21 mouse cellular contexts compared by ENCODE assay signal in genomic region chr1:137643508-137643907, GRCm38 (mm10).
DNase-seq lines count a peak whose midpoint lies in the region; ATAC-seq and TF ChIP-seq lines count a peak whose summit lies in the region.
"Had no signal": no experiment of that assay in that cellular context is flagged by ENCODE, and none has a peak within 500 bp of the region (broad histone marks: within the 10 kb centered on the region; RNA-seq: fewer than 3 reads in every experiment).

No protein-coding gene starts in this region.

- no peak overlapping the region for H3K27ac ChIP-seq in forebrain, postnatal 0 days (ENCODE audit: low read depth, low read length)
- no peak overlapping the region for H3K27ac ChIP-seq in forebrain, embryonic 10.5 days
- H3K27ac ChIP-seq in midbrain, embryonic 13.5 days, result no peak overlapping the region
- no peak overlapping the region for H3K27ac ChIP-seq in midbrain, embryonic 16.5 days (ENCODE audit: low read length)
- no peak overlapping the region for H3K27ac ChIP-seq in neural tube, embryonic 14.5 days (ENCODE audit: low read depth, low read length)
- H3K27ac ChIP-seq: embryonic facial prominence, embryonic 15.5 days; layer of hippocampus, adult 2 months; liver, embryonic 15.5 days; neural tube, embryonic 12.5 days; stomach, embryonic 15.5 days had no signal

- no peak overlapping the region for H3K4me2 ChIP-seq in forebrain, postnatal 0 days (ENCODE audit: low read depth)
- H3K4me2 ChIP-seq in midbrain, embryonic 13.5 days (replicated peaks), result no peak overlapping the region
- no peak overlapping the region for H3K4me2 ChIP-seq in midbrain, embryonic 16.5 days (ENCODE audit: low read length)
- H3K4me2 ChIP-seq in neural tube, embryonic 14.5 days (ENCODE audit: low read depth, low read length), result no peak overlapping the region
- H3K4me2 ChIP-seq: embryonic facial prominence, embryonic 15.5 days; liver, embryonic 15.5 days; neural tube, embryonic 12.5 days; stomach, embryonic 15.5 days had no signal

- no peak overlapping the region for H3K4me3 ChIP-seq in forebrain, postnatal 0 days (ENCODE audit: low read depth, low read length)
- H3K4me3 ChIP-seq in forebrain, embryonic 10.5 days, result no peak overlapping the region
- H3K4me3 ChIP-seq in midbrain, embryonic 13.5 days (replicated peaks), result no peak overlapping the region
- H3K4me3 ChIP-seq in midbrain, embryonic 16.5 days (ENCODE audit: low read depth, low read length), result no peak overlapping the region
- no peak overlapping the region for H3K4me3 ChIP-seq in neural tube, embryonic 14.5 days (ENCODE audit: low read depth, low read length)
- H3K4me3 ChIP-seq: embryonic facial prominence, embryonic 15.5 days; layer of hippocampus, adult 2 months; liver, embryonic 15.5 days; neural tube, embryonic 12.5 days; stomach, embryonic 15.5 days had no signal

- H3K9ac ChIP-seq in forebrain, postnatal 0 days, result no peak overlapping the region
- no peak overlapping the region for H3K9ac ChIP-seq in midbrain, embryonic 13.5 days (replicated peaks)
- H3K9ac ChIP-seq in midbrain, embryonic 16.5 days (ENCODE audit: low read depth, low read length), result no peak overlapping the region
- H3K9ac ChIP-seq in neural tube, embryonic 14.5 days (replicated peaks; ENCODE audit: low read depth, low read length), result no peak overlapping the region
- H3K9ac ChIP-seq: embryonic facial prominence, embryonic 15.5 days; liver, embryonic 15.5 days; neural tube, embryonic 12.5 days; stomach, embryonic 15.5 days had no signal

- no peaks in the 10 kb centered on the region for H3K36me3 ChIP-seq in forebrain, postnatal 0 days (ENCODE audit: insufficient read depth)
- H3K36me3 ChIP-seq in forebrain, embryonic 10.5 days (replicated peaks), result no peaks in the 10 kb centered on the region
- no peaks in the 10 kb centered on the region for H3K36me3 ChIP-seq in midbrain, embryonic 13.5 days
- H3K36me3 ChIP-seq in midbrain, embryonic 16.5 days (ENCODE audit: control insufficient read depth, insufficient read depth, low read length), result no peaks in the 10 kb centered on the region
- no peaks in the 10 kb centered on the region for H3K36me3 ChIP-seq in neural tube, embryonic 14.5 days (ENCODE audit: control insufficient read depth, insufficient read depth, low read length)
- H3K36me3 ChIP-seq: embryonic facial prominence, embryonic 15.5 days; liver, embryonic 15.5 days; neural tube, embryonic 12.5 days; stomach, embryonic 15.5 days had no signal

- intact Hi-C loops in heart, postnatal 10 days (cut with DNase I), result no loop called here

- ATAC-seq in forebrain, postnatal 0 days, result no peak
- 0 out of 2 replicates have a peak, but pooled peaks have one; percentile 55 for ATAC-seq in midbrain, embryonic 13.5 days
- ATAC-seq in midbrain, embryonic 16.5 days, result no peak
- ATAC-seq in neural tube, embryonic 14.5 days (ENCODE audit: low read depth), result peak; percentile 75; the same call in 1 of the 2 replicates
- ATAC-seq: lung, postnatal 0 days had no signal

- H3K9me3 ChIP-seq in forebrain, postnatal 0 days (ENCODE audit: low read length), result no peaks in the 10 kb centered on the region
- no peaks in the 10 kb centered on the region for H3K9me3 ChIP-seq in forebrain, embryonic 10.5 days
- no peaks in the 10 kb centered on the region for H3K9me3 ChIP-seq in midbrain, embryonic 13.5 days
- H3K9me3 ChIP-seq in midbrain, embryonic 16.5 days (replicated peaks; ENCODE audit: control insufficient read depth, low read length, poor library complexity, severe bottlenecking), result no peaks in the 10 kb centered on the region
- no peaks in the 10 kb centered on the region for H3K9me3 ChIP-seq in neural tube, embryonic 14.5 days (ENCODE audit: control insufficient read depth, low read length)
- H3K9me3 ChIP-seq: embryonic facial prominence, embryonic 15.5 days; liver, embryonic 15.5 days; neural tube, embryonic 12.5 days; stomach, embryonic 15.5 days had no signal

- no peak for TF ChIP-seq POLR2A in brain, embryonic 14.5 days (IDR thresholded peaks at IDR 0.05; ENCODE audit: borderline replicate concordance, extremely low read depth, insufficient read depth, insufficient read length, poor library complexity, severe bottlenecking)

- 38% methylated on average over 1 of the region's 1 CpGs for WGBS in forebrain, postnatal 0 days
- WGBS in forebrain, embryonic 10.5 days, result 88% methylated on average over 1 of the region's 1 CpGs
- WGBS in midbrain, embryonic 13.5 days, result 82% methylated on average over 1 of the region's 1 CpGs
- WGBS in midbrain, embryonic 16.5 days, result 65% methylated on average over 1 of the region's 1 CpGs
- WGBS in neural tube, embryonic 14.5 days, result 50% methylated on average over 1 of the region's 1 CpGs

- H3K27me3 ChIP-seq in forebrain, postnatal 0 days (ENCODE audit: insufficient read depth, low read length), result no peaks in the 10 kb centered on the region
- H3K27me3 ChIP-seq in forebrain, embryonic 10.5 days (ENCODE audit: poor library complexity, severe bottlenecking), result no peaks in the 10 kb centered on the region
- 0 out of 2 replicates have a peak, but pooled peaks cover 4% of the 10 kb centered on the region for H3K27me3 ChIP-seq in midbrain, embryonic 13.5 days
- H3K27me3 ChIP-seq in midbrain, embryonic 16.5 days (ENCODE audit: control insufficient read depth, insufficient read depth, low read depth, low read length), result no peaks in the 10 kb centered on the region
- H3K27me3 ChIP-seq in neural tube, embryonic 14.5 days (ENCODE audit: control insufficient read depth, insufficient read depth, low read length), result no peaks in the 10 kb centered on the region
- H3K27me3 ChIP-seq: embryonic facial prominence, embryonic 15.5 days; liver, embryonic 15.5 days; neural tube, embryonic 12.5 days; stomach, embryonic 15.5 days had no signal

- no peaks in the 10 kb centered on the region for H3K4me1 ChIP-seq in forebrain, postnatal 0 days (ENCODE audit: insufficient read depth)
- H3K4me1 ChIP-seq in forebrain, embryonic 10.5 days, result peaks cover 32% of the 10 kb centered on the region
- 0 out of 2 replicates have a peak, but pooled peaks cover 4% of the 10 kb centered on the region for H3K4me1 ChIP-seq in midbrain, embryonic 13.5 days (replicated peaks)
- no peaks in the 10 kb centered on the region for H3K4me1 ChIP-seq in midbrain, embryonic 16.5 days (ENCODE audit: control insufficient read depth, insufficient read depth, low read length)
- 0 out of 2 replicates have a peak, but pooled peaks cover 3% of the 10 kb centered on the region for H3K4me1 ChIP-seq in neural tube, embryonic 14.5 days (ENCODE audit: control insufficient read depth, insufficient read depth, low read length)
- H3K4me1 ChIP-seq: liver, embryonic 15.5 days; stomach, embryonic 15.5 days had no signal

- TF ChIP-seq CTCF in forebrain, postnatal 0 days (IDR thresholded peaks at IDR 0.05; ENCODE audit: low read depth), result no peak
- TF ChIP-seq CTCF in brain, embryonic 14.5 days (IDR thresholded peaks at IDR 0.05; ENCODE audit: borderline replicate concordance, extremely low read depth, insufficient read depth, insufficient read length), result no peak

- peak; percentile 22 for DNase-seq in forebrain, postnatal 0 days
- no peak for DNase-seq in forebrain, embryonic 10.5 days (ENCODE audit: extremely low spot score, low spot score)
- DNase-seq in brain, embryonic 14.5 days (ENCODE audit: low read depth), result peak; percentile 79
- no peak for DNase-seq in heart, postnatal 10 days
- DNase-seq: adrenal gland, adult 2 months; cerebellum, adult 11 months; cerebellum, postnatal 14 days; kidney, adult 8-10 months; kidney, postnatal 14 days; layer of hippocampus, postnatal 36 days; right cerebral cortex, postnatal 25 days; thymus, adult 2 months had no signal

Comparison
In these comparisons a context has a peak if more than half of its experiments do, and no peak if none do; other contexts are left out.
1. ATAC-seq: peak in midbrain, embryonic 13.5 days (single experiment) and neural tube, embryonic 14.5 days (single experiment); none in forebrain, postnatal 0 days (single experiment) and midbrain, embryonic 16.5 days (single experiment).
2. DNase-seq: peak in forebrain, postnatal 0 days (single experiment) and brain, embryonic 14.5 days (single experiment); none in forebrain, embryonic 10.5 days (single experiment) and heart, postnatal 10 days (0 of 2).